Mouse (Mus musculus): Measurements from ENCODE around the gene Polr2h. TPM values are rescaled to one million over a fixed set of nuclear protein-coding genes. Genes with fewer than 3 reads are reported as not detected.
A peak's percentile ranks its signal among the peaks of the same experiment; 100 is the strongest.

The Polr2h gene
- polyA plus RNA-seq, 1 experiment from 2014 or later, result 105 TPM

DNA sequence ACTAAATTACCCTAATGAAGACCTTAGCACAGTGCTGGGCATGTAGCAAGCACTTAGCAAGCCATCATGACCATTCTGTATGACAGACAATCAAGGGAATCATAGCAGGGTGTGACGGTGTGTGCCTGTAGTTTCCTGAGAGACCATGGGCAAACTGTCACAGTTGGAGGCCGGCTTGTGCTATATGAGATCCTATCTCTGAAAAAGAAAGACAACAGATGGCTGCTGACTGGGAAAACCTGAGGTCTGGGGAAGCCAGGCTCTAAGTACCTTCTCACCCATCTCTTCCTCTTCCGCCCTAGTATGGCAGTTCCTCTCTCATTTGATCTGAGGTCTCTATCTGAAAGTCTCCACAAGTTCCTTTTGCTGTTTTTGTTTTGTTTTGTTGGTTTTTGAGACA is 11.7 kb upstream of the Polr2h start:
- DNase-seq (ENCODE audit: low spot score) (no peak), ATAC-seq (replicated peaks; ENCODE audit: low FRiP score, low read depth) (no peak)
- H3K9ac ChIP-seq (ENCODE audit: low read depth, low read length), result no peak overlapping the region
- H3K4me1 ChIP-seq (replicated peaks; ENCODE audit: insufficient read depth, low read length), result peaks cover 7% of the 10 kb centered on the region; the same call in 1 of the 2 replicates
- H3K4me3 ChIP-seq (replicated peaks; ENCODE audit: low read depth, low read length), result no peak overlapping the region
- no peak overlapping the region for H3K4me2 ChIP-seq (ENCODE audit: low read length)
- no peak for TF ChIP-seq CTCF (IDR thresholded peaks at IDR 0.05; ENCODE audit: low read depth)
- no peaks in the 10 kb centered on the region for H3K27me3 ChIP-seq (ENCODE audit: insufficient read depth, low read length)
- H3K36me3 ChIP-seq (ENCODE audit: insufficient read depth, low read length), result peaks cover 8% of the 10 kb centered on the region; the same call in 1 of the 2 replicates
- 83% methylated on average over 3 of the region's 3 CpGs for WGBS
- H3K9me3 ChIP-seq (replicated peaks; ENCODE audit: low read length), result no peaks in the 10 kb centered on the region
- H3K27ac ChIP-seq, result no peak overlapping the region

DNA sequence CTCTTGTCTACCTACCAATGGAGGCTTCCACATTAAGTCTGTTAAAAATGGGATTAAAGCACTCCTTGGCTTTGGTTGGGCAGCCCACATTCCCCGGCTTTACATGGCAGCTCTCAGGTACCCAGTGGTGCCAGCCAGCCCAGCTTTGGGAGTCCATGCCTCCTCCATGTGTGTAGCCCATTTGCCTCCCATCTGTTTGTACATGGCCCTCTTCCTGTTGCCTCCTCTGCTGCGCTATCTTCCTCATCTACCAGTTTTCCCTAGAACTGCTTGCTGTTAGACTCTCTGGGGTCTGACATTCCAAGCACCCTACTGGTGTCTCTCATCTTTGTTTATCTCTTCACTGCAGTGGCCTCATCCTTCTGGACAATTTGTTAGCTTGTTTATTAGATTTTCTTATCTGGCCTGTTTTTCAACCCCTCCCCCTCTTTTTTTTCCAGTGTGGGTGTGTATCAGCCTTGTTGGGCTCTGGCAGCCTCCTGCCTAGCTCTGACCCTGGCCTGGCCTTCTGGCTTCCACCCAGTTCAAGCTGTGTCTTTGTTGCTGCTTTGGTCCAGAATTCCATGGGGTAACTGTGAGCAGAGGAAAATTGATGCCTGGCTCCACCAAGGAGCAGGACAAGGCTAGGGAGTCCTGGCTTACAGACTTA is 10.9 kb upstream of the Polr2h start:
- Histone ChIP-seq H3K9ac (ENCODE audit: low read depth, low read length) (no peak overlapping the region), H3K27ac (no peak overlapping the region), H3K36me3 (ENCODE audit: insufficient read depth, low read length) (peaks cover 9% of the 10 kb centered on the region; the same call in 1 of the 2 replicates), H3K4me3 (replicated peaks; ENCODE audit: low read depth, low read length) (no peak overlapping the region), H3K4me2 (ENCODE audit: low read length) (no peak overlapping the region), H3K4me1 (replicated peaks; ENCODE audit: insufficient read depth, low read length) (peaks cover 7% of the 10 kb centered on the region; the same call in 1 of the 2 replicates), H3K27me3 (ENCODE audit: insufficient read depth, low read length) (no peaks in the 10 kb centered on the region), H3K9me3 (replicated peaks; ENCODE audit: low read length) (no peaks in the 10 kb centered on the region)
- no peak for TF ChIP-seq CTCF (IDR thresholded peaks at IDR 0.05; ENCODE audit: low read depth)
- ATAC-seq (replicated peaks; ENCODE audit: low FRiP score, low read depth), result no peak
- DNase-seq (ENCODE audit: low spot score), result no peak
- 86% methylated on average over 2 of the region's 2 CpGs for WGBS

DNA sequence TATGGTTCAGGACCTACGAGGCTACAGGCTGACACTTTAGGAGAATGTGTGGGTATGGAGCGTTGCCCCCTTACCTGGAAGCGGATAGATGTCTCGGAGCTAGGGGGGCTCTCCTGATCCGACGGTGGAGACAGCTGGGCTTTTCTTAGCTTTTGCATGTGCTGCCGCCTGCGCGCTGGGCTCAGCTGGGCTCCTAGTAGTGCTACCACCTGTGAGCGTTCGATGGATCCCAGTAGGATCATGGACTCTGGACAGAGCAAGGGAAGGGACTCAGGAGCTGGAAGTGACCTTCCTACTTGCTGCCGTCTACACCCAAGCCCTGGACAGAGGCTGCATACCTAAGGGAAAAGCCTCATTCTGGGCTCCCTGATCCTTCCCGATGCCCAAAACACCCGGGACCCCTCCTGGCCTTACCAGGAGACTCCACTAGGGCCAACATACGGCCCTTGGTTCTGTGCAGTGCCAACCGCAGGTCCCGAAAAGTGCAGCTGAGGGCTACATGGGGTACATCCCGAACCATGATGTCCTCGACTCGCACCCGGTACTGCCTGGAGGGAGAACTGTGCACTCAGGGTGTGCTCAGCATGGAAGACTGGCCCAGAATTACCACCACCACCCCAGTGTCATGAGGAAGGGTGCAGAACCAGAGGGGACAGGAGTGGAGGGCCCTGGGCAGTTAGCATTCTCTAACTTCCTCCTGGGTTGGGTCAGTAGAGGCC is 9.1 kb upstream of the Polr2h start:
- ATAC-seq (replicated peaks; ENCODE audit: low FRiP score, low read depth) (no peak), DNase-seq (ENCODE audit: low spot score) (no peak)
- 93% methylated on average over 21 of the region's 21 CpGs for WGBS
- Histone ChIP-seq H3K36me3 (ENCODE audit: insufficient read depth, low read length) (peaks cover 17% of the 10 kb centered on the region; the same call in 1 of the 2 replicates), H3K27me3 (ENCODE audit: insufficient read depth, low read length) (no peaks in the 10 kb centered on the region), H3K4me1 (replicated peaks; ENCODE audit: insufficient read depth, low read length) (no peaks in the 10 kb centered on the region), H3K27ac (no peak overlapping the region), H3K9me3 (replicated peaks; ENCODE audit: low read length) (no peaks in the 10 kb centered on the region), H3K4me2 (ENCODE audit: low read length) (no peak overlapping the region), H3K9ac (ENCODE audit: low read depth, low read length) (no peak overlapping the region), H3K4me3 (replicated peaks; ENCODE audit: low read depth, low read length) (no peak overlapping the region)
- no peak for TF ChIP-seq CTCF (IDR thresholded peaks at IDR 0.05; ENCODE audit: low read depth)

DNA sequence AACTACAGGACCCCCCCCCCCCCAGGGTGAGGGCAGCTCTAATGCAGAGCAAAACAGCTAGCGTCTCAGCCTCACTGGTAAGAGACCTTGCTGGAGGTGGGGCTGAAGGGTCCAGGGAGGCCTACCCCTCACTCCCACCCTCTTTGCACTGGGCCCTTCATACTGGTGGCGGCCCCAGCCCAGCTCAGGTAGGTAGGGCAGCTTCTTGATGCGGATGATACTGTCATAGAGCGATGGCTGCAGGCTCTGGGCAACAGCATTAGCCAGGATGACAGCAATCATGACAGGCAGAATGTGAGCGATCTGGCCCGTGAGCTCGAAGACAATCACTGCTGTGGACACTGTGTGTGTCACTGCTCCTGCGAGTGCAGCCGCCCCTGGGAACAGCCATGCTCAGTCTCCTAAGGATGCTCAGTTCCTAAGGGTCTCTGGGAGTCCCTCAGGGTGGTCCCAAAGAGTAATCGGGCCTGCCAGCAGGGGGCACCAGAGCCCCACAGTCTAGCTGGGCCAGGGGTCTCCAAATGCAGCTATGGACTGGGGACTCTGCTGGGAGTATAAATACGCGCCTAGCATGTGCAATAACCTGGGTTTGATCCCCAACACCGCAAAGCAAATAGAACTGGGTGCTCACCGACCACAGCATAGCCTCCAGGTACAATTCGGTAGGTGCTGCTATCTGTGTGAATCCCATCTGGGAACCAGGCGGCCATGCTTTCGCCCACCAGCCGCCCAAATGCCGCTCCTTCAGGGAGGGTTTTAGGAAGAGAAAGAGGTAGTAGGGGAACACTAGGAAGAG is 8.3 kb upstream of the Polr2h start:
- H3K27me3 ChIP-seq (ENCODE audit: insufficient read depth, low read length), result no peaks in the 10 kb centered on the region
- ATAC-seq (replicated peaks; ENCODE audit: low FRiP score, low read depth), result no peak
- 75% methylated on average over 19 of the region's 19 CpGs for WGBS
- no peaks in the 10 kb centered on the region for H3K9me3 ChIP-seq (replicated peaks; ENCODE audit: low read length)
- peak; percentile 55 for DNase-seq (ENCODE audit: low spot score)
- TF ChIP-seq CTCF (IDR thresholded peaks at IDR 0.05; ENCODE audit: low read depth), result peak; percentile 72
- no peak overlapping the region for H3K4me3 ChIP-seq (replicated peaks; ENCODE audit: low read depth, low read length)
- H3K4me2 ChIP-seq (ENCODE audit: low read length), result no peak overlapping the region
- H3K9ac ChIP-seq (ENCODE audit: low read depth, low read length), result no peak overlapping the region
- H3K4me1 ChIP-seq (replicated peaks; ENCODE audit: insufficient read depth, low read length), result no peaks in the 10 kb centered on the region
- H3K27ac ChIP-seq, result no peak overlapping the region
- H3K36me3 ChIP-seq (ENCODE audit: insufficient read depth, low read length), result peaks cover 17% of the 10 kb centered on the region; the same call in 1 of the 2 replicates

DNA sequence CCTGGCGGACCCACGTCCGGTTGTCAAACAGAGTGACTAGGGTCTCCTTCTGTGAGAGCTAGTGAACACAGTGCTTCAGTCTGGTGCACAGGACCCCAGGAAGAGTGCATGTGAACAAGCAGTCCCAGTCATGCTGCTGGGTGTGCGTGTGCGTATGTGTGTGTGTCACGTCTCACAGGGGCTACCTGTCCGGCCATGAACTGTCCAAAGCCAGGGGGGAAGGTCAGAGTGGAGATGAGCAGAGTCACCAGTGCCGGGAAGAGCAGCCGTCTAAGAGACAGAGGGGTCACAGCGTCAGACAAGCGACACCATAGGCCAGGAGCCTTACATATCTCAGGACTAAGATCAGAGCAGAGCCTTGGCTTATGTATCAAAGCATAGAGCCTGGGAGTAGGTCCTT is 7.1 kb upstream of the Polr2h start:
- no peak overlapping the region for H3K9ac ChIP-seq (ENCODE audit: low read depth, low read length)
- WGBS, result 90% methylated on average over 11 of the region's 11 CpGs
- no peaks in the 10 kb centered on the region for H3K27me3 ChIP-seq (ENCODE audit: insufficient read depth, low read length)
- TF ChIP-seq CTCF (IDR thresholded peaks at IDR 0.05; ENCODE audit: low read depth), result no peak
- ATAC-seq (replicated peaks; ENCODE audit: low FRiP score, low read depth) (no peak), DNase-seq (ENCODE audit: low spot score) (no peak)
- H3K4me2 ChIP-seq (ENCODE audit: low read length), result no peak overlapping the region
- no peaks in the 10 kb centered on the region for H3K9me3 ChIP-seq (replicated peaks; ENCODE audit: low read length)
- H3K4me1 ChIP-seq (replicated peaks; ENCODE audit: insufficient read depth, low read length), result peaks cover 8% of the 10 kb centered on the region
- peaks cover 17% of the 10 kb centered on the region; the same call in 1 of the 2 replicates for H3K36me3 ChIP-seq (ENCODE audit: insufficient read depth, low read length)
- H3K4me3 ChIP-seq (replicated peaks; ENCODE audit: low read depth, low read length), result no peak overlapping the region
- H3K27ac ChIP-seq, result no peak overlapping the region

DNA sequence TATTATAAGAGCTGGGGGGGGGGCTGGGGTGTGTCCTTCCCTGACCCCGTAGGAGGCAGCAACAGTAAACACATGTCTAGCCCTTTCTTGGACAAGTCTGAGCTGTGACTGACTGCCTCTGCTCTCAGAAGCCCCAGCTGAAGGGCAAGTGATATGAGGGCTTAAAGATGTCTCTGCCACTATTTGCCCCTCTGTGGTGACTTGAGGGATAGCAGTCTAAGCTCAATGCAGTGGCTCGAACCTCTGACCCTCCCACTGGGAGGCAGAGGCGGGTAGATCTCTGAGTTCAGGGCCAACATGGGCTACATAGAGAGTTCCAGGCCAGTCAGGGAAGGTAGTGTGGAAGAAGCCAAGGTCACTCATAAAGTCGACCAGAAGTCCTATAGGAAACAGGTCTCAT is 6.7 kb upstream of the Polr2h start:
- Histone ChIP-seq H3K36me3 (ENCODE audit: insufficient read depth, low read length) (peaks cover 17% of the 10 kb centered on the region; the same call in 1 of the 2 replicates), H3K4me2 (ENCODE audit: low read length) (no peak overlapping the region), H3K27ac (no peak overlapping the region), H3K27me3 (ENCODE audit: insufficient read depth, low read length) (no peaks in the 10 kb centered on the region), H3K4me1 (replicated peaks; ENCODE audit: insufficient read depth, low read length) (peaks cover 9% of the 10 kb centered on the region), H3K9ac (ENCODE audit: low read depth, low read length) (no peak overlapping the region), H3K9me3 (replicated peaks; ENCODE audit: low read length) (no peaks in the 10 kb centered on the region), H3K4me3 (replicated peaks; ENCODE audit: low read depth, low read length) (no peak overlapping the region)
- WGBS, result 87% methylated on average over 4 of the region's 4 CpGs
- DNase-seq (ENCODE audit: low spot score), result no peak
- peak; percentile 18; the same call in 1 of the 2 replicates for TF ChIP-seq CTCF (IDR thresholded peaks at IDR 0.05; ENCODE audit: low read depth)
- ATAC-seq (replicated peaks; ENCODE audit: low FRiP score, low read depth), result no peak

Measured in kidney, postnatal 0 days (tissue).